Comparison of ENCODE assay signal across 10 mouse cellular contexts in genomic region chr9:103113351-103113750, GRCm38 (mm10). TPM values are rescaled to one million over a fixed set of nuclear protein-coding genes. Genes with fewer than 3 reads are reported as not detected.
DNase-seq lines count a peak whose midpoint lies in the region; ATAC-seq lines count a peak whose summit lies in the region.
"Had no signal": no experiment of that assay in that cellular context is flagged by ENCODE, and none has a peak within 500 bp of the region (broad histone marks: within the 10 kb centered on the region; RNA-seq: fewer than 3 reads in every experiment).

No protein-coding gene starts in this region.

- peaks cover 54% of the 10 kb centered on the region for H3K27me3 ChIP-seq in heart, embryonic 12.5 days (replicated peaks)
- H3K27me3 ChIP-seq in forebrain, embryonic 14.5 days (replicated peaks; ENCODE audit: control insufficient read depth, insufficient read depth, low read length), result no peaks in the 10 kb centered on the region
- no peaks in the 10 kb centered on the region for H3K27me3 ChIP-seq in midbrain, embryonic 14.5 days (ENCODE audit: control insufficient read depth, insufficient read depth, low read length)

- peaks cover 26% of the 10 kb centered on the region for H3K4me1 ChIP-seq in heart, embryonic 12.5 days (replicated peaks)
- H3K4me1 ChIP-seq in forebrain, embryonic 14.5 days (ENCODE audit: control insufficient read depth, insufficient read depth, low read length), result peaks cover 28% of the 10 kb centered on the region
- H3K4me1 ChIP-seq in midbrain, embryonic 14.5 days (ENCODE audit: control insufficient read depth, insufficient read depth, low read length), result peaks cover 50% of the 10 kb centered on the region

- no peaks in the 10 kb centered on the region for H3K9me3 ChIP-seq in heart, embryonic 12.5 days (replicated peaks)
- no peaks in the 10 kb centered on the region for H3K9me3 ChIP-seq in forebrain, embryonic 14.5 days (replicated peaks; ENCODE audit: control insufficient read depth, low read length)
- H3K9me3 ChIP-seq in midbrain, embryonic 14.5 days (ENCODE audit: control insufficient read depth, low read length), result no peaks in the 10 kb centered on the region

- ATAC-seq in heart, embryonic 12.5 days (ENCODE audit: insufficient number of reproducible peaks, low FRiP score), result no peak
- no peak for ATAC-seq in forebrain, embryonic 14.5 days
- ATAC-seq in midbrain, embryonic 14.5 days (ENCODE audit: low FRiP score, low TSS enrichment), result no peak

- H3K4me3 ChIP-seq in heart, embryonic 12.5 days, result no peak overlapping the region
- H3K4me3 ChIP-seq in forebrain, embryonic 14.5 days (ENCODE audit: low read depth, low read length), result peak overlapping the region; percentile 87
- H3K4me3 ChIP-seq in midbrain, embryonic 14.5 days (replicated peaks; ENCODE audit: low read depth, low read length), result peak overlapping the region; percentile 96

- 0 out of 2 replicates have a peak overlapping the region, but pooled peaks have one; percentile 82 for H3K4me2 ChIP-seq in heart, embryonic 12.5 days
- peak overlapping the region; percentile 70 for H3K4me2 ChIP-seq in forebrain, embryonic 14.5 days (ENCODE audit: low read length)
- H3K4me2 ChIP-seq in midbrain, embryonic 14.5 days (ENCODE audit: low read length), result peak overlapping the region; percentile 88

- 35% methylated on average over 11 of the region's 11 CpGs for WGBS in heart, embryonic 12.5 days
- 32% methylated on average over 11 of the region's 11 CpGs for WGBS in forebrain, embryonic 14.5 days
- 30% methylated on average over 9 of the region's 11 CpGs for WGBS in midbrain, embryonic 14.5 days

- no peak overlapping the region for H3K9ac ChIP-seq in heart, embryonic 12.5 days
- peak overlapping the region; percentile 94 for H3K9ac ChIP-seq in forebrain, embryonic 14.5 days (ENCODE audit: low read length)
- peak overlapping the region; percentile 95 for H3K9ac ChIP-seq in midbrain, embryonic 14.5 days (replicated peaks; ENCODE audit: low read length)

- no peaks in the 10 kb centered on the region for H3K36me3 ChIP-seq in heart, embryonic 12.5 days
- peaks cover 8% of the 10 kb centered on the region; the same call in 1 of the 2 replicates for H3K36me3 ChIP-seq in forebrain, embryonic 14.5 days (ENCODE audit: control insufficient read depth, insufficient read depth, low read length)
- H3K36me3 ChIP-seq in midbrain, embryonic 14.5 days (ENCODE audit: control insufficient read depth, insufficient read depth, low read length), result 0 out of 2 replicates have a peak, but pooled peaks cover 3% of the 10 kb centered on the region

- DNase-seq in heart, adult 9 months (ENCODE audit: low spot score in 2 of 2), result no peak
- peak; percentile 91 for DNase-seq in brain, adult 2 months (ENCODE audit: low read depth, low spot score)
- peak; percentile 21 for DNase-seq in forebrain, embryonic 14.5 days (ENCODE audit: low spot score)
- peak; percentile 47 for DNase-seq in midbrain, embryonic 14.5 days
- DNase-seq in yolk sac, embryonic 10.5 days (ENCODE audit: low spot score), result no peak
- DNase-seq in spleen, postnatal 36 days (ENCODE audit: low spot score in 2 of 2), result no peak
- no peak for DNase-seq in Muller cell, postnatal 12 days (ENCODE audit: inconsistent ontology term)
- DNase-seq: adrenal gland, postnatal 25 days; kidney, adult 8-10 months had no signal

- H3K27ac ChIP-seq in heart, embryonic 12.5 days (ENCODE audit: poor library complexity, severe bottlenecking), result no peak overlapping the region
- no peak overlapping the region for H3K27ac ChIP-seq in forebrain, embryonic 14.5 days (ENCODE audit: low read depth, low read length)
- H3K27ac ChIP-seq in midbrain, embryonic 14.5 days (replicated peaks; ENCODE audit: low read depth, low read length), result peak overlapping the region; percentile 95; the same call in 1 of the 2 replicates

RNA-seq across cellular contexts. Expression of gene Rab6b, which starts 1.8 kb away (rescaled TPM):
- 3.0 and 3.2 TPM in 2 replicates for polyA plus RNA-seq in heart, embryonic 12.5 days (2016; fragmentation: Nextera tagmentation; extraction: Ambion mirVana)
- polyA plus RNA-seq in forebrain, embryonic 14.5 days (2014; fragmentation: Nextera tagmentation; extraction: Ambion mirVana), result 32.5 and 40.5 TPM in 2 replicates
- 64.2 and 93.4 TPM in 2 replicates for polyA plus RNA-seq in midbrain, embryonic 14.5 days (2014; fragmentation: Nextera tagmentation; extraction: Ambion mirVana)

Comparison
In these comparisons a context has a peak if more than half of its experiments do, and no peak if none do; other contexts are left out.
1. DNase-seq: peak in brain, adult 2 months (single experiment), forebrain, embryonic 14.5 days (single experiment) and midbrain, embryonic 14.5 days (single experiment); none in heart, adult 9 months (0 of 2), yolk sac, embryonic 10.5 days (single experiment), spleen, postnatal 36 days (0 of 2) and Muller cell, postnatal 12 days (single experiment).
2. Peak in every context shown above with its lines, with median percentiles within 50 percentile points of each other: H3K4me2 ChIP-seq.